Mouse (Mus musculus): ENCODE measurements at regions not wholly inside any gene's neighbourhood (a gene's known extent, or its start where the extent isn't known, plus 50 kb on each side); places are given as distances from the start of the nearest gene placed in this dataset.

DNA sequence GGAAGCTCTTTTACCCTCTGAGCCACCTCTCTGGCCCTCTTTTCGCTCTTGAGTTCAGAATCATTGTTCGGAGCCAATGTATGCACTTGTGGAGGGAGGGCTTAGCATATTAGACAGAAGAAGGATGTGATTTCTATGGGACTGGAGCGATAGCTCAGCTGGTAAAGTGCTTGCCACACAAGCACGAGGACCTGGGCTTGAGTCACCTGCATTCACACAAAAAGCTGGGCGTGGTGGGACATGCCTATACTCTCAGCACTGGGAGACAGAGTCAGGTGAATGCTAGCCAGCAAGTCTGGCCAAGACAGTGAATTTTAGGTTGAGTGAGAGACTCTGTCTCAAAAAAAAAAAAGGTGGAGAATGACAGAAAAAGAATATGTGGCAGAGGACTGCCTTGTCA, 144.7 kb downstream of the Ppp4r2 start:
- no peak for ATAC-seq (ENCODE audit: low FRiP score, low TSS enrichment)
- Histone ChIP-seq H3K27ac (ENCODE audit: low read depth, low read length) (no peak overlapping the region), H3K9me3 (ENCODE audit: control insufficient read depth, low read length) (no peaks in the 10 kb centered on the region), H3K36me3 (ENCODE audit: control insufficient read depth, insufficient read depth, low read length) (no peaks in the 10 kb centered on the region), H3K27me3 (ENCODE audit: control insufficient read depth, insufficient read depth, low read length) (no peaks in the 10 kb centered on the region), H3K4me1 (ENCODE audit: control insufficient read depth, insufficient read depth, low read length) (peaks cover 8% of the 10 kb centered on the region; the same call in 1 of the 2 replicates), H3K4me3 (ENCODE audit: low read length) (no peak overlapping the region), H3K4me2 (replicated peaks; ENCODE audit: low read depth, low read length) (no peak overlapping the region), H3K9ac (ENCODE audit: low read depth, low read length) (no peak overlapping the region)
- WGBS = 92% methylated on average over 5 of the region's 5 CpGs

DNA sequence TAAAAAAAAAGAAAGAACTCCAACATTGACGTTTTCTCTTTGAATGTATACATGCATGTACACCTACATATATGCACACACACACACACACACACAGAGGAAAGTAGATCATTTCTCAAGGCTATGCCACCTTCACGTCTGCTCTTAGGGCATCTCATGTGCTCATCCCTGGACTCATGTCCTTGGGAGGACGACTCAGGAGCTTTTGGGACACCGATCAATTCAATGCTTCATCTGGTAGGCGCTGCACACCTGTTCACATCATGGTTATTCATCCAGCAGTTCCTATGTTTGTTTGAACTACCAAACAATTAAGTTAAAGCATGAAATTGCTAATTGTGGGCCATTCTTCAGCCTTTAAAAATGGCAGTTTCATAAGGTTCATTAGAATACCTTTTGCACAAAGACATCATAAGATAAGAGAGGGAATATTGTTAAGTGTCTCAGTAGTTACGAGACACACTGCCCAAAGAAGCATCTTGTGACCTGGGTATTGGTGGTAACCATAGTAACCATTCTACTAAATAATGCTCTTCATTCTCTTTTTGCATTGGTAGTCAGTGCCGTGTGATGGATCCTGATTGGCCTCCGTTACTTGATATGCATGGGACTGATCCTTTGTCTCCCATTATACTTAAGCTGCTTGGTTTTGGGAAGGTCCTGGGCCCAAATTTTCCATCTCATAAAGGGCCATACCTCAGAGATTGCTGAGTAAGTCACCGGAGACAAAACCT, 145.5 kb downstream of the Ppp4r2 start:
- Histone ChIP-seq H3K9me3 (ENCODE audit: control insufficient read depth, low read length) (no peaks in the 10 kb centered on the region), H3K4me3 (ENCODE audit: low read length) (no peak overlapping the region), H3K9ac (ENCODE audit: low read depth, low read length) (no peak overlapping the region), H3K27me3 (ENCODE audit: control insufficient read depth, insufficient read depth, low read length) (no peaks in the 10 kb centered on the region), H3K36me3 (ENCODE audit: control insufficient read depth, insufficient read depth, low read length) (no peaks in the 10 kb centered on the region), H3K4me2 (replicated peaks; ENCODE audit: low read depth, low read length) (no peak overlapping the region), H3K27ac (ENCODE audit: low read depth, low read length) (no peak overlapping the region), H3K4me1 (ENCODE audit: control insufficient read depth, insufficient read depth, low read length) (peaks cover 8% of the 10 kb centered on the region; the same call in 1 of the 2 replicates)
- no peak for ATAC-seq (ENCODE audit: low FRiP score, low TSS enrichment)
- WGBS = 91% methylated on average over 9 of the region's 9 CpGs

DNA sequence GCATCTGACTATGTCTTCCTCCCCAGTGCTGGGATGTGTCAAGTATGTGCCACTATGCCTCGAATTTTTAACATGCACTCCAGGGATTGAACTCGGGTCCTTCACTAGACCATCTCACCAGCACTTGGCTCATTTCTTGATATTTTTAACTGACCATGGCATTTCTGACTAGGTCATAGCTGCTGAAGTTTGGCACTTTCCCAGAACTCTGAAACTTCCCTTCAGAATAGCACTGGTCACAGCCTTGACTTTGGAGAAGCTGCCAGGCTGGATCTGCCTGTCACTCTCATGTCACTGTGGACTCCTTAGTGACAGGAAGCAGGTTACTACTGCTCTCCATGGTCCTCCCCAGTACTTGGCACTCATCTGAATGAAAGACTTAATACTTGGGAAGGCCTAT, 146.7 kb downstream of the Ppp4r2 start:
- H3K4me1 ChIP-seq (ENCODE audit: control insufficient read depth, insufficient read depth, low read length) = peaks cover 9% of the 10 kb centered on the region
- ATAC-seq (ENCODE audit: low FRiP score, low TSS enrichment) = no peak

GRCm38 (mm10) chr6:100984861-100985260, 151.4 kb downstream of the Ppp4r2 start:
- no peak overlapping the region for H3K4me2 ChIP-seq (replicated peaks; ENCODE audit: low read depth, low read length)
- ATAC-seq (ENCODE audit: low FRiP score, low TSS enrichment) = no peak
- H3K4me1 ChIP-seq (ENCODE audit: control insufficient read depth, insufficient read depth, low read length) = peaks cover 6% of the 10 kb centered on the region
- H3K9ac ChIP-seq (ENCODE audit: low read depth, low read length) = no peak overlapping the region
- no peak overlapping the region for H3K4me3 ChIP-seq (ENCODE audit: low read length)
- H3K27ac ChIP-seq (ENCODE audit: low read depth, low read length) = peak overlapping the region; percentile 24; the same call in 1 of the 2 replicates
- H3K36me3 ChIP-seq (ENCODE audit: control insufficient read depth, insufficient read depth, low read length) = no peaks in the 10 kb centered on the region
- H3K27me3 ChIP-seq (ENCODE audit: control insufficient read depth, insufficient read depth, low read length) = no peaks in the 10 kb centered on the region
- no peaks in the 10 kb centered on the region for H3K9me3 ChIP-seq (ENCODE audit: control insufficient read depth, low read length)
- WGBS = 39% methylated on average over 7 of the region's 7 CpGs

More for the DNA sequence above, 146.7 kb downstream of the Ppp4r2 start:
- H3K36me3 ChIP-seq (ENCODE audit: control insufficient read depth, insufficient read depth, low read length) = no peaks in the 10 kb centered on the region
- no peak overlapping the region for H3K27ac ChIP-seq (ENCODE audit: low read depth, low read length)
- H3K27me3 ChIP-seq (ENCODE audit: control insufficient read depth, insufficient read depth, low read length) = no peaks in the 10 kb centered on the region
- no peak overlapping the region for H3K4me2 ChIP-seq (replicated peaks; ENCODE audit: low read depth, low read length)
- H3K4me3 ChIP-seq (ENCODE audit: low read length) = no peak overlapping the region
- H3K9ac ChIP-seq (ENCODE audit: low read depth, low read length) = no peak overlapping the region
- WGBS = 97% methylated on average over 2 of the region's 2 CpGs
- no peaks in the 10 kb centered on the region for H3K9me3 ChIP-seq (ENCODE audit: control insufficient read depth, low read length)

DNA sequence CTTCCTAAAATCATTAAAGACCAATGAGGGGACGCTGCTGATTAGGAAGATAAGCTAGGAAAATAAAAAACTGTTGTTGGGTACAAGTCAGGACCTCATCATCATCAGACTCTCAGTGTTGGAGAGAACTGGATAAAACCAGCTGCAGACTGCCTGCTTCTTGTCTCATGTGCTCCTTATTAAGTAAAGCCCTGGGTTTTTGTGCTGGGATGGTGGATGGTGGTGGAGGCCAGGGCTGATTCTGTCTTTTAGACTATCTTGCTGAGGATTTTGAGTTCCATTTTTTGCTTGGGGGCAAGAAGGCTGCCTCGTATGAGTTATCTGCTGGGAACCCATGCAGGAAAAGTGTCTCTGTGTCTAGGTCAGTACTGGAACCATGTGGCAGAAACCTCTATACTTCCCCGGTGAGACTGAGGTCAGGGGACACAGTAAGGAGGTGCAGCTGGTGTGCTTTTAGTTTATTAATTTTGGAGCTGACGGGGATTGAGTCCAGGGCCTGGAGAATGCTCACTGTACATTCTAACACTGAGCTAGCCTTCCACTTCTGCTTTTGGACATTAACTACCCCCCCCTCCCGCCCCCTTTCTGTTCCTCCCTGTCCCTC, 152.0 kb downstream of the Ppp4r2 start:
- no peak overlapping the region for H3K4me2 ChIP-seq (replicated peaks; ENCODE audit: low read depth, low read length)
- H3K4me1 ChIP-seq (ENCODE audit: control insufficient read depth, insufficient read depth, low read length) = peaks cover 6% of the 10 kb centered on the region
- H3K36me3 ChIP-seq (ENCODE audit: control insufficient read depth, insufficient read depth, low read length) = no peaks in the 10 kb centered on the region
- ATAC-seq (ENCODE audit: low FRiP score, low TSS enrichment) = no peak
- H3K9me3 ChIP-seq (ENCODE audit: control insufficient read depth, low read length) = no peaks in the 10 kb centered on the region
- H3K27ac ChIP-seq (ENCODE audit: low read depth, low read length) = no peak overlapping the region; the same call in 1 of the 2 replicates
- 40% methylated on average over 5 of the region's 5 CpGs for WGBS
- H3K4me3 ChIP-seq (ENCODE audit: low read length) = no peak overlapping the region
- H3K27me3 ChIP-seq (ENCODE audit: control insufficient read depth, insufficient read depth, low read length) = no peaks in the 10 kb centered on the region
- H3K9ac ChIP-seq (ENCODE audit: low read depth, low read length) = no peak overlapping the region

GRCm38 (mm10) chr6:100988521-100988920, 155.1 kb downstream of the Ppp4r2 start:
- no peak for ATAC-seq (ENCODE audit: low FRiP score, low TSS enrichment)

DNA sequence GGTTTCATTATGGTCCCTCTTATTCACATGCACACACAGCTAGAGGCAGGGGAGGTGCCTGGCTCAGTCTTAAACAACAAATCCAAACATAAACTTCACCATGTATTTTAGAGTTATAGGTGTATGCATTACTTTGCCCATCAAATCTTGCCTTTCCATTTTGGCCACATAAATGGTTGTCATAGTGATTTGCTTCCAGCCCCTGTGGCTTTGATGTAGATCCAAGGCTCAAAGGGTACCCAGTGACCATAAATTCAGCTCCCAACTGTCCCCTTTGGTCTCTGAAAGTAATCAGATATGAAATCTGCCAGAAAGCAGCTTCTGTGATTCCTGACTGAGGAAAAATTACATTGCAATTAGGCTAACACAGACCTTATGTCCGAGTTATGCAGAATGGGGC, 160.0 kb downstream of the Ppp4r2 start:
- Histone ChIP-seq H3K4me1 (ENCODE audit: control insufficient read depth, insufficient read depth, low read length) (no peaks in the 10 kb centered on the region), H3K36me3 (ENCODE audit: control insufficient read depth, insufficient read depth, low read length) (no peaks in the 10 kb centered on the region), H3K4me2 (replicated peaks; ENCODE audit: low read depth, low read length) (no peak overlapping the region), H3K27ac (ENCODE audit: low read depth, low read length) (no peak overlapping the region), H3K27me3 (ENCODE audit: control insufficient read depth, insufficient read depth, low read length) (no peaks in the 10 kb centered on the region), H3K4me3 (ENCODE audit: low read length) (no peak overlapping the region), H3K9me3 (ENCODE audit: control insufficient read depth, low read length) (no peaks in the 10 kb centered on the region), H3K9ac (ENCODE audit: low read depth, low read length) (no peak overlapping the region)
- 49% methylated on average over 1 of the region's 1 CpGs for WGBS
- ATAC-seq (ENCODE audit: low FRiP score, low TSS enrichment) = peak; percentile 57; the same call in 1 of the 2 replicates

More at GRCm38 (mm10) chr6:100988521-100988920, 155.1 kb downstream of the Ppp4r2 start:
- no peak overlapping the region for H3K27ac ChIP-seq (ENCODE audit: low read depth, low read length)
- no peak overlapping the region for H3K9ac ChIP-seq (ENCODE audit: low read depth, low read length)
- no peak overlapping the region for H3K4me3 ChIP-seq (ENCODE audit: low read length)
- H3K27me3 ChIP-seq (ENCODE audit: control insufficient read depth, insufficient read depth, low read length) = no peaks in the 10 kb centered on the region
- 49% methylated on average over 6 of the region's 6 CpGs for WGBS
- no peaks in the 10 kb centered on the region for H3K36me3 ChIP-seq (ENCODE audit: control insufficient read depth, insufficient read depth, low read length)
- no peak overlapping the region for H3K4me2 ChIP-seq (replicated peaks; ENCODE audit: low read depth, low read length)
- H3K9me3 ChIP-seq (ENCODE audit: control insufficient read depth, low read length) = no peaks in the 10 kb centered on the region
- peaks cover 6% of the 10 kb centered on the region for H3K4me1 ChIP-seq (ENCODE audit: control insufficient read depth, insufficient read depth, low read length)

GRCm38 (mm10) chr6:100995874-100996560, 162.6 kb downstream of the Ppp4r2 start:
- no peak overlapping the region for H3K9ac ChIP-seq (ENCODE audit: low read depth, low read length)
- H3K27me3 ChIP-seq (ENCODE audit: control insufficient read depth, insufficient read depth, low read length) = no peaks in the 10 kb centered on the region
- H3K9me3 ChIP-seq (ENCODE audit: control insufficient read depth, low read length) = no peaks in the 10 kb centered on the region
- H3K4me1 ChIP-seq (ENCODE audit: control insufficient read depth, insufficient read depth, low read length) = no peaks in the 10 kb centered on the region
- H3K27ac ChIP-seq (ENCODE audit: low read depth, low read length) = no peak overlapping the region
- no peak overlapping the region for H3K4me3 ChIP-seq (ENCODE audit: low read length)
- WGBS = 46% methylated on average over 6 of the region's 6 CpGs
- no peak for ATAC-seq (ENCODE audit: low FRiP score, low TSS enrichment)
- no peaks in the 10 kb centered on the region for H3K36me3 ChIP-seq (ENCODE audit: control insufficient read depth, insufficient read depth, low read length)
- no peak overlapping the region for H3K4me2 ChIP-seq (replicated peaks; ENCODE audit: low read depth, low read length)

DNA sequence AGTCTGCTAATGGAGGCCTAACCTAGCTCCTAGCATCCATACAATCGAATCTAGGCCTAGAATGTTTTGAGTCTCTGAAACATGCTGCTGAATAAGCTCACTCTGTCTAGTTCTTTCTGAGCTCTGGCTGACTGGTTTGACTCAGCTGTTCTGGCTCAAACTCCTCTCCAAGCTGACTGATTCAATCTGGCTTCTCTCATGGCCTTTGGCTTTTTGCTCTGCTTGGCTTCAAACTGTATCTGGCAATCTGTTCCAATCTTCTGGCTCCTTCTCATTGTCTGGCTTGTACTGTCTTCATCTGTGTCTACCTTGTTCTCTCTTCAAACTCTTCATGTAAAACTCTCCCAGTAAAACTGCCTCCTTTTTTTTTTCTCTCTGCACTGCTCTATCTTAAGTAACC, 164.9 kb downstream of the Ppp4r2 start:
- H3K4me3 ChIP-seq (ENCODE audit: low read length) = no peak overlapping the region
- WGBS = 87% methylated on average over 1 of the region's 1 CpGs

More for the DNA sequence above, 164.9 kb downstream of the Ppp4r2 start:
- Histone ChIP-seq H3K27ac (ENCODE audit: low read depth, low read length) (no peak overlapping the region), H3K9me3 (ENCODE audit: control insufficient read depth, low read length) (no peaks in the 10 kb centered on the region), H3K4me2 (replicated peaks; ENCODE audit: low read depth, low read length) (no peak overlapping the region), H3K4me1 (ENCODE audit: control insufficient read depth, insufficient read depth, low read length) (no peaks in the 10 kb centered on the region), H3K27me3 (ENCODE audit: control insufficient read depth, insufficient read depth, low read length) (no peaks in the 10 kb centered on the region), H3K36me3 (ENCODE audit: control insufficient read depth, insufficient read depth, low read length) (no peaks in the 10 kb centered on the region), H3K9ac (ENCODE audit: low read depth, low read length) (no peak overlapping the region)
- no peak for ATAC-seq (ENCODE audit: low FRiP score, low TSS enrichment)

All from kidney, embryonic 14.5 days (tissue).